Mouse (Mus musculus) ES-E14 (cell line): ENCODE measurements around the gene Krtap4-16. TPM values are rescaled to one million over a fixed set of nuclear protein-coding genes. Genes with fewer than 3 reads are reported as not detected.
"Not testable (repeated sequence)": the region's sequence is repeated elsewhere in the genome, so short reads cannot be mapped to it uniquely, and the experiment has no call there.

Experiments
- DNase-seq: peaks from one replicate; pipeline ENCODE4 v3.0.0-alpha.2; 2013; ENCODE audit warnings: low read depth, low spot score
- H3K27ac ChIP-seq: 2 replicates; pipeline ENCODE4 v1.5.1; 2012; ENCODE audit warnings: low read depth, mild to moderate bottlenecking, low read length, moderate library complexity, mixed read lengths; ENCODE audit not compliant: poor library complexity, insufficient read depth, severe bottlenecking
- H3K36me3 ChIP-seq: 2 replicates; pipeline ENCODE4 v1.6.1; 2012; ENCODE audit warnings: mild to moderate bottlenecking, low read length, moderate library complexity, mixed read lengths; ENCODE audit not compliant: control insufficient read depth, poor library complexity, insufficient read depth, severe bottlenecking
- H3K4me1 ChIP-seq, 2 experiments: fragments of 150-350 bp in 1 of 2; sonication (generic) in 1 of 2; 2 replicates each; pipeline ENCODE4 v1.6.1; 2012; ENCODE audit warnings: low read length in 2 of 2, mild to moderate bottlenecking in 1 of 2, mixed read lengths in 1 of 2; ENCODE audit not compliant: control insufficient read depth in 2 of 2, insufficient read depth in 2 of 2, poor library complexity in 1 of 2
- H3K4me3 ChIP-seq, 2 experiments: fragments of 150-350 bp in 1 of 2; sonication (generic) in 1 of 2; 2 replicates each; pipeline ENCODE4 v1.5.1; 2012; ENCODE audit warnings: low read length in 2 of 2, low read depth in 1 of 2, mild to moderate bottlenecking in 1 of 2, mixed read lengths in 1 of 2; ENCODE audit not compliant: insufficient read depth in 1 of 2, poor library complexity in 1 of 2, severe bottlenecking in 1 of 2
- H3K9ac ChIP-seq: 2 replicates; pipeline ENCODE4 v1.6.1; 2012; ENCODE audit warnings: low read depth, mild to moderate bottlenecking, low read length, mixed read lengths; ENCODE audit not compliant: poor library complexity, insufficient read depth, severe bottlenecking
- H3K9me3 ChIP-seq: fragments of 150-350 bp; sonication (generic); 2 replicates; pipeline ENCODE4 v1.6.1; 2012; ENCODE audit warnings: low read depth, mild to moderate bottlenecking, low read length; ENCODE audit not compliant: control insufficient read depth, insufficient read depth
- in situ Hi-C, 2 experiments: fragments of 600-800 bp; cut with MboI; formaldehyde crosslinking; loops; one replicate each; pipeline ENCODE4 v1.15.1; 2025; ENCODE audit warnings: low sequenced_read_pairs in 2 of 2, inconsistent platforms in 1 of 2; ENCODE audit not compliant: unreplicated experiment in 2 of 2
- total RNA-seq: library from RNA; depleted of rRNA; stranded (reverse); fragments of 300-350 nt; gene quantifications from 2 replicates; pipeline ENCODE4 v1.2.3, GENCODE M21; 2012; rRNA removed

The Krtap4-16 gene
- total RNA-seq, 1 experiment = not detected

DNA sequence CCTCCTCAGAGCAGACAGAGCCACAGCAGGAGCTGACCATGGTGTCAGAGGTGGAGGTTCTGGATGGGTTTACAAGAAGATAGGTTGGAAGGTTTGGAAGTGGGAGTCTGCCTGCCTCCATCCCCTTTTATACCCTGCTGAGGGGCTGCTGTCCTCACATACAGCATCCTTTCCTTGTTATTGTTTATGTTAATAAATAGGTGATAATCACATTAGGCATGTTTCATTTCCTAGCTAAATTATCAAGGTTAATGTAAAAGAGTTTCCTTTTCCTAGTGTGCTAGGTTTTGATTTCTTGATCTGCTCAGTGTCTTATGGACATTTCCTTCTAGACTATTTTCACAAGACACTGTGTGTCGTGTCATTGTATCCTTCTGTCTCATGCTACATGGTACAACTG, 47.1 kb downstream of the Krtap4-16 start, which contains the start of gene Gm11554:
TSS of gene Gm11554 (minus strand) at position 101 of the 400 bp plus-strand sequence.
- DNase-seq, H3K36me3 ChIP-seq, in situ Hi-C loops, H3K9me3 ChIP-seq, H3K4me1 ChIP-seq, H3K4me3 ChIP-seq, H3K27ac ChIP-seq, H3K9ac ChIP-seq: not testable (repeated sequence)

Other genes with a start within 250 kb of the Krtap4-16 start
- not detected in 2 replicates for gene Gm11938, start 248.3 kb downstream of the Krtap4-16 start, total RNA-seq
- gene Gm11937, start 241.4 kb downstream of the Krtap4-16 start, total RNA-seq = not detected in 2 replicates
- not detected in 2 replicates for gene Krtap2-4, start 236.8 kb downstream of the Krtap4-16 start, total RNA-seq
- not detected in 2 replicates for gene Gm11562, start 231.2 kb downstream of the Krtap4-16 start, total RNA-seq
- gene Krtap4-1, start 223.4 kb downstream of the Krtap4-16 start, total RNA-seq = not detected in 2 replicates
- not detected in 2 replicates for gene Krtap4-2, start 216.5 kb downstream of the Krtap4-16 start, total RNA-seq
- not detected in 2 replicates for gene Krtap4-7, start 207.5 kb downstream of the Krtap4-16 start, total RNA-seq
- gene Gm11555, start 201.4 kb downstream of the Krtap4-16 start, total RNA-seq = not detected in 2 replicates
- not detected in 2 replicates for gene Gm11563, start 192.6 kb downstream of the Krtap4-16 start, total RNA-seq
- not detected in 2 replicates for gene Krtap4-6, start 185.6 kb downstream of the Krtap4-16 start, total RNA-seq
- not detected in 2 replicates for gene Gm14190, start 160.9 kb downstream of the Krtap4-16 start, total RNA-seq
- not detected in 2 replicates for gene Gm14180, start 117.3 kb downstream of the Krtap4-16 start, total RNA-seq
- gene Gm11595, start 78.7 kb downstream of the Krtap4-16 start, total RNA-seq = not detected in 2 replicates
- not detected in 2 replicates for gene Krtap4-8, start 70.9 kb downstream of the Krtap4-16 start, total RNA-seq
- not detected in 2 replicates for gene Krtap4-9, start 66.4 kb downstream of the Krtap4-16 start, total RNA-seq
- gene Gm11596, start 58.1 kb downstream of the Krtap4-16 start, total RNA-seq = not detected in 2 replicates
- gene Gm11569, start 52.7 kb downstream of the Krtap4-16 start, total RNA-seq = not detected in 2 replicates
- gene Gm11554, start 47.2 kb downstream of the Krtap4-16 start, total RNA-seq = not detected in 2 replicates
- 1.3 and 1.5 TPM in 2 replicates for gene Krtap4-13, start 41.7 kb downstream of the Krtap4-16 start, total RNA-seq
- gene Gm11564, start 35.9 kb downstream of the Krtap4-16 start, total RNA-seq = 0.89 and 1.4 TPM in 2 replicates
- gene 2300003K06Rik, start 13.5 kb downstream of the Krtap4-16 start, total RNA-seq = not detected in 2 replicates
- gene Gm11568, start 6.3 kb upstream of the Krtap4-16 start, total RNA-seq = not detected in 2 replicates
- gene Gm11559, start 12.9 kb upstream of the Krtap4-16 start, total RNA-seq = not detected in 2 replicates
- not detected in 2 replicates for gene Krtap9-1, start 21.8 kb upstream of the Krtap4-16 start, total RNA-seq
- not detected in 2 replicates for gene Gm11567, start 27.6 kb upstream of the Krtap4-16 start, total RNA-seq
- not detected in 2 replicates for gene Krtap31-1, start 56.3 kb upstream of the Krtap4-16 start, total RNA-seq
- not detected in 2 replicates for gene Gm11565, start 63.1 kb upstream of the Krtap4-16 start, total RNA-seq
- gene Krtap31-2, start 84.7 kb upstream of the Krtap4-16 start, total RNA-seq = not detected in 2 replicates
- gene Krtap9-5, start 96.9 kb upstream of the Krtap4-16 start, total RNA-seq = not detected in 2 replicates
- gene Krtap29-1, start 127.4 kb upstream of the Krtap4-16 start, total RNA-seq = not detected in 2 replicates
- not detected in 2 replicates for gene Krtap16-1, start 135.0 kb upstream of the Krtap4-16 start, total RNA-seq
- gene Krtap17-1, start 142.4 kb upstream of the Krtap4-16 start, total RNA-seq = not detected in 2 replicates
- gene Krt33a, start 164.6 kb upstream of the Krtap4-16 start, total RNA-seq = not detected in 2 replicates
- gene Krt33b, start 178.3 kb upstream of the Krtap4-16 start, total RNA-seq = not detected in 2 replicates
- not detected in 2 replicates for gene Krt34, start 189.9 kb upstream of the Krtap4-16 start, total RNA-seq
- gene Krt31, start 198.9 kb upstream of the Krtap4-16 start, total RNA-seq = not detected in 2 replicates
- not detected in 2 replicates for gene Krt32, start 236.6 kb upstream of the Krtap4-16 start, total RNA-seq
- not detected in 2 replicates for gene Krt35, start 244.6 kb upstream of the Krtap4-16 start, total RNA-seq